Mouse (Mus musculus): ENCODE results near the gene Zfhx2. TPM values are rescaled to one million over a fixed set of nuclear protein-coding genes. Genes with fewer than 3 reads are reported as not detected.
A peak's percentile ranks its signal among the peaks of the same experiment; 100 is the strongest.

Zfhx2 gene
- polyA plus RNA-seq, 1 experiment from 2014 or later, result 5.0 TPM

GRCm38 (mm10) chr14:55077481-55078365, 14.4 kb downstream of the Zfhx2 start:
- H3K4me1 ChIP-seq (replicated peaks; ENCODE audit: control insufficient read depth, insufficient read depth, low read length), result peaks cover 13% of the 10 kb centered on the region; the same call in 1 of the 2 replicates
- peak overlapping the region; percentile 47 for H3K4me2 ChIP-seq (ENCODE audit: low read length)
- H3K9ac ChIP-seq (ENCODE audit: low read length), result no peak overlapping the region
- no peak overlapping the region for H3K4me3 ChIP-seq (ENCODE audit: low read depth, low read length)
- H3K27ac ChIP-seq (ENCODE audit: low read depth), result no peak overlapping the region
- H3K36me3 ChIP-seq (ENCODE audit: control insufficient read depth, insufficient read depth, low read length), result no peaks in the 10 kb centered on the region
- DNase-seq (ENCODE audit: low spot score) (no peak), ATAC-seq (replicated peaks; ENCODE audit: low FRiP score, low TSS enrichment, low read depth) (no peak)
- H3K27me3 ChIP-seq (replicated peaks; ENCODE audit: control insufficient read depth, insufficient read depth, low read length), result no peaks in the 10 kb centered on the region
- no peaks in the 10 kb centered on the region for H3K9me3 ChIP-seq (ENCODE audit: control insufficient read depth, low read length)
- 40% methylated on average over 15 of the region's 15 CpGs for WGBS

GRCm38 (mm10) chr14:55076956-55077355, 15.2 kb downstream of the Zfhx2 start:
- ATAC-seq (replicated peaks; ENCODE audit: low FRiP score, low TSS enrichment, low read depth) (no peak), DNase-seq (ENCODE audit: low spot score) (no peak)

DNA sequence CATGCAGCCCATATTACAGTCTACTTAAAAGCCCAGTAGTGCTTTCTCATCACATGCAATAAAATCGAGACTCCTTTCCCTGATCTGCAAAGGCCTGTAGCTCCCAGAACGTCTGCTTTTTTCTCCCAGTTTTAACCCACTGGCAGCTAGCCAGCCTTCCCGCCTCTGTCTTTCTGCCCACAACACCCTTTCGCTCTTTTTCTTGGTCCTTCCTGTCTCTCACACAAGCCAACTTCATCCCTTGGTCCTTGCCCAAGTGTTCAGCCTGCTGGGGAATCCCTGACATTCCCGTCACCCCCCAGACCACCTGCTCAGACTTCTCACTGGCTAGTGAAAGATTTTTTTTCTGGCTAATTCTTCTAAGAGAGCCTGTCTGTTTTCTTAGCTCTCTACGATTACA, 15.9 kb downstream of the Zfhx2 start:
- Histone ChIP-seq H3K9ac (ENCODE audit: low read length) (no peak overlapping the region), H3K27ac (ENCODE audit: low read depth) (no peak overlapping the region), H3K27me3 (replicated peaks; ENCODE audit: control insufficient read depth, insufficient read depth, low read length) (no peaks in the 10 kb centered on the region), H3K36me3 (ENCODE audit: control insufficient read depth, insufficient read depth, low read length) (no peaks in the 10 kb centered on the region), H3K4me2 (ENCODE audit: low read length) (no peak overlapping the region), H3K4me1 (replicated peaks; ENCODE audit: control insufficient read depth, insufficient read depth, low read length) (peaks cover 13% of the 10 kb centered on the region; the same call in 1 of the 2 replicates), H3K9me3 (ENCODE audit: control insufficient read depth, low read length) (no peaks in the 10 kb centered on the region), H3K4me3 (ENCODE audit: low read depth, low read length) (no peak overlapping the region)
- DNase-seq (ENCODE audit: low spot score) (no peak), ATAC-seq (replicated peaks; ENCODE audit: low FRiP score, low TSS enrichment, low read depth) (no peak)
- WGBS, result 41% methylated on average over 6 of the region's 6 CpGs

More at GRCm38 (mm10) chr14:55076956-55077355, 15.2 kb downstream of the Zfhx2 start:
- Histone ChIP-seq H3K27ac (ENCODE audit: low read depth) (no peak overlapping the region), H3K4me2 (ENCODE audit: low read length) (no peak overlapping the region), H3K9me3 (ENCODE audit: control insufficient read depth, low read length) (no peaks in the 10 kb centered on the region), H3K4me1 (replicated peaks; ENCODE audit: control insufficient read depth, insufficient read depth, low read length) (peaks cover 13% of the 10 kb centered on the region; the same call in 1 of the 2 replicates), H3K27me3 (replicated peaks; ENCODE audit: control insufficient read depth, insufficient read depth, low read length) (no peaks in the 10 kb centered on the region), H3K9ac (ENCODE audit: low read length) (no peak overlapping the region), H3K4me3 (ENCODE audit: low read depth, low read length) (no peak overlapping the region), H3K36me3 (ENCODE audit: control insufficient read depth, insufficient read depth, low read length) (no peaks in the 10 kb centered on the region)
- 71% methylated on average over 3 of the region's 3 CpGs for WGBS

DNA sequence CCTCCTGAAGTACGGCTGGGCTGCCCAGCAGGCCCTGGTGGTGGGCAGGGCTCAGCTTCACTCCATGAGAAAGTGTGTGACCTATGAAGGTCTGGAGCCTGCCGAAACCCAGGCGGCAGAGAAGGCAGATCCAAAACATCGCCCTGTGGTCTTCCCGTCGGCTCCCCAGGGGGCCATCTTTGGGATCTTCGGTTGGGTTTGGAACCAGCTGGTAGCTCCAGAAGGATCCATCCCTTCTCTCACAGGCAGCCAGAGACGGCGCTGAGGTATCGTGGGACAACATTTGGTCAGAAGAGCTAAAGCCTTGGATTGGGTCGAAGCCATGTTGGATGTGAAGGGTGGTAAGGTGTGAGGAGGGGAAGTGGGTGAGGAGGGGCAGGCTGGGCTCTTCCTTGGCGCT, 17.7 kb downstream of the Zfhx2 start:
- ATAC-seq (replicated peaks; ENCODE audit: low FRiP score, low TSS enrichment, low read depth), result no peak
- WGBS, result 95% methylated on average over 12 of the region's 12 CpGs

GRCm38 (mm10) chr14:55071756-55072155, 20.4 kb downstream of the Zfhx2 start:
- H3K4me1 ChIP-seq (replicated peaks; ENCODE audit: control insufficient read depth, insufficient read depth, low read length), result no peaks in the 10 kb centered on the region
- no peaks in the 10 kb centered on the region for H3K9me3 ChIP-seq (ENCODE audit: control insufficient read depth, low read length)
- H3K27me3 ChIP-seq (replicated peaks; ENCODE audit: control insufficient read depth, insufficient read depth, low read length), result no peaks in the 10 kb centered on the region
- ATAC-seq (replicated peaks; ENCODE audit: low FRiP score, low TSS enrichment, low read depth), result no peak
- 0 out of 2 replicates have a peak overlapping the region, but pooled peaks have one; percentile 22 for H3K9ac ChIP-seq (ENCODE audit: low read length)
- no peak overlapping the region for H3K27ac ChIP-seq (ENCODE audit: low read depth)
- peaks cover 7% of the 10 kb centered on the region for H3K36me3 ChIP-seq (ENCODE audit: control insufficient read depth, insufficient read depth, low read length)
- no peak overlapping the region; the same call in 1 of the 2 replicates for H3K4me3 ChIP-seq (ENCODE audit: low read depth, low read length)
- no peak for DNase-seq (ENCODE audit: low spot score)
- no peak overlapping the region for H3K4me2 ChIP-seq (ENCODE audit: low read length)
- WGBS, result 22% methylated on average over 19 of the region's 19 CpGs

More for the DNA sequence above, 17.7 kb downstream of the Zfhx2 start:
- Histone ChIP-seq H3K27me3 (replicated peaks; ENCODE audit: control insufficient read depth, insufficient read depth, low read length) (no peaks in the 10 kb centered on the region), H3K4me1 (replicated peaks; ENCODE audit: control insufficient read depth, insufficient read depth, low read length) (peaks cover 13% of the 10 kb centered on the region; the same call in 1 of the 2 replicates), H3K4me2 (ENCODE audit: low read length) (no peak overlapping the region), H3K4me3 (ENCODE audit: low read depth, low read length) (no peak overlapping the region), H3K27ac (ENCODE audit: low read depth) (no peak overlapping the region), H3K9me3 (ENCODE audit: control insufficient read depth, low read length) (no peaks in the 10 kb centered on the region), H3K9ac (ENCODE audit: low read length) (no peak overlapping the region), H3K36me3 (ENCODE audit: control insufficient read depth, insufficient read depth, low read length) (no peaks in the 10 kb centered on the region)
- DNase-seq (ENCODE audit: low spot score), result no peak

DNA sequence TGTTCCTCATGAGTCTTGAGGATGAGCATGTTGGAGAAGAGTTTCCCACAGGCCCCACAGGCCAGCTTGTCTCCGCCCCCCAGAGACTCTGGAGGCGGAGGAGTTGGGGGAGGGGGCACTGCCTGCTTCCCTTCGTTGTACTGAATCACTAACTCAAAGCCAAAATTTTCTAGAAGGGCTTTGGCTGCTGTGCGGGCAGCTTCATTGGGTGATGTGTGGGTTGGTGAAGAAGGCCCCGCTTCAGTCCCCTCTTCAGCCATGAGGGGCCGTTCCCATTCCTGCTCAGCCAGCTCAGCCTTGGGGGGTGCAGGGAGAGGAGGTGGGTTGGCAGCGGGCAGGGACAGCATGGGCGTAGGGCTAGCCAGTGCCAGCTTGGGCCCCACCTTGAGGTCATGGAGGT, 26.1 kb downstream of the Zfhx2 start:
- Histone ChIP-seq H3K4me3 (ENCODE audit: low read depth, low read length) (no peak overlapping the region), H3K4me2 (ENCODE audit: low read length) (no peak overlapping the region), H3K9ac (ENCODE audit: low read length) (no peak overlapping the region), H3K27me3 (replicated peaks; ENCODE audit: control insufficient read depth, insufficient read depth, low read length) (no peaks in the 10 kb centered on the region), H3K36me3 (ENCODE audit: control insufficient read depth, insufficient read depth, low read length) (peaks cover 12% of the 10 kb centered on the region), H3K27ac (ENCODE audit: low read depth) (no peak overlapping the region), H3K9me3 (ENCODE audit: control insufficient read depth, low read length) (no peaks in the 10 kb centered on the region), H3K4me1 (replicated peaks; ENCODE audit: control insufficient read depth, insufficient read depth, low read length) (peaks cover 11% of the 10 kb centered on the region)
- WGBS, result 88% methylated on average over 8 of the region's 8 CpGs
- ATAC-seq (replicated peaks; ENCODE audit: low FRiP score, low TSS enrichment, low read depth), result no peak
- no peak for DNase-seq (ENCODE audit: low spot score)

DNA sequence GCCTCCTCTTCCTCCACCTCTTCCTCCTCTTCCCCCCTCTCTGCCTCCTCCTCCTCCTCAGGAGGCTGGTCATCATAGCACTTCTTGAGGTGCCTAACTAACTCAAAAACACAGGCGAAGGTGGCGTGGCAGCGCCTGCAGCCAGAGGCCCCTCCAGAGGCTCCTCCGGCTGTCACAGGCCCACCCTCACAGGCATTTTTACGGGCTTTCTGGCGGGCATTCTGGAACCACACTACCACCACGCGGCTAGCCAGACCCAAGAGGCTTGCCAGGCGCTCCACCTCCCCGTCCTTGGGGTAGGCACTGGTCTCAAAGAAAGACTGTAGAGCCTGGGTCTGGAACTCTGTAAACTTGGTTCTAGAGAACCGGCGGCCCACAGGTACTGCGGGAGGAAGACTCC, 26.7 kb downstream of the Zfhx2 start:
- Histone ChIP-seq H3K27me3 (replicated peaks; ENCODE audit: control insufficient read depth, insufficient read depth, low read length) (no peaks in the 10 kb centered on the region), H3K9me3 (ENCODE audit: control insufficient read depth, low read length) (no peaks in the 10 kb centered on the region), H3K4me3 (ENCODE audit: low read depth, low read length) (no peak overlapping the region), H3K36me3 (ENCODE audit: control insufficient read depth, insufficient read depth, low read length) (peaks cover 12% of the 10 kb centered on the region), H3K27ac (ENCODE audit: low read depth) (no peak overlapping the region), H3K9ac (ENCODE audit: low read length) (no peak overlapping the region), H3K4me2 (ENCODE audit: low read length) (no peak overlapping the region), H3K4me1 (replicated peaks; ENCODE audit: control insufficient read depth, insufficient read depth, low read length) (peaks cover 11% of the 10 kb centered on the region)
- WGBS, result 83% methylated on average over 13 of the region's 13 CpGs
- ATAC-seq (replicated peaks; ENCODE audit: low FRiP score, low TSS enrichment, low read depth), result no peak
- no peak for DNase-seq (ENCODE audit: low spot score)

DNA sequence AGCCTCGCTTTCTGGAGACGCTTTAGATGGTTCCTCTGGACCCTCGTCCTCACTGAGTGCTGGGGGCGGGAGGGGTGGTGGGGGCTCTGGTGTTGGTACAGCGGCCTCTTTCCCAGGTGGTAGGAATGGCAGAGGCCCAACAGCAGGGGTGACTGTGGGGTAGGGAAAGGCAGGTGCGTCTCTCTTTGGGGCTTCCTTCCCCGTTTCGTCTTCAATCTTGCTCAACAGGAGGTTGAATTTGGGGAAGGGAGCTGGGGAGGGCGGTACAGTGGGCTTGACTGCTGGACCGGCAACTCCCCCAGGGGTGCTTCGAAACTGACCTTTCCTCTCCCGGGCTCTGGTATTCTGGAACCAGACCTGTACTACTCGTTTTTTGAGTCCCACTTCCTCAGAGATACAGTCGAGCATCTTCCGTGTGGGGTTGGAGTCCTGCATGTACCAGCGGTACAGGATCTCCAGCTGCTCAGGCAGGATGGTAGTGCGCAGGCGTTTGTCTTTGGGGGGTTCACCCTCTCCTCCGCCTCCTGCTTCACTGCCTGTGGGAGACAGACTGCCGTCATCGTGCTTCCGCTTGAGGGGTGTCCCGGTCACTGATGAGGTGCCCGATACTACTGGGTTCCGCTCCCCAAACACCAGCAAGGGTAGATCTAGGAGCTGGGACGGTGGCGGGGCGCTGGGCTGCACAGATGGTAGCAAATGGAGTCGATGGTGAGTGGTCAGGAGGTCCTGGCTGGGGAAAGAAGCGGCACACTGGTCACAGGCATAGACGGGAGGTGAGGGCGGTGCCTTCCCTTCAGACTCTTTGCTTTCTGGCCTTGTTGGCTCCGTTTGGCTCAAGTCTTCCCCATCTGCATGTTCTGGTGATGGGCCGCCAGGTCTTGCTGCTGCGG, 27.4 kb downstream of the Zfhx2 start:
- Histone ChIP-seq H3K4me2 (ENCODE audit: low read length) (no peak overlapping the region), H3K9me3 (ENCODE audit: control insufficient read depth, low read length) (no peaks in the 10 kb centered on the region), H3K27me3 (replicated peaks; ENCODE audit: control insufficient read depth, insufficient read depth, low read length) (no peaks in the 10 kb centered on the region), H3K4me1 (replicated peaks; ENCODE audit: control insufficient read depth, insufficient read depth, low read length) (peaks cover 11% of the 10 kb centered on the region), H3K4me3 (ENCODE audit: low read depth, low read length) (no peak overlapping the region), H3K27ac (ENCODE audit: low read depth) (no peak overlapping the region), H3K9ac (ENCODE audit: low read length) (no peak overlapping the region), H3K36me3 (ENCODE audit: control insufficient read depth, insufficient read depth, low read length) (peaks cover 12% of the 10 kb centered on the region)
- 76% methylated on average over 33 of the region's 35 CpGs for WGBS
- no peak for DNase-seq (ENCODE audit: low spot score)
- ATAC-seq (replicated peaks; ENCODE audit: low FRiP score, low TSS enrichment, low read depth), result no peak
